Mouse (Mus musculus) ES-Bruce4 (cell line): ENCODE measurements around the gene Sv2c.

Source experiments
- CTCF ChIP-seq: IDR thresholded peaks from one replicate; pipeline ENCODE4 v1.8.1; 2011; ENCODE audit warnings: low read depth, low read length
- POLR2A ChIP-seq: IDR thresholded peaks from one replicate; pipeline ENCODE4 v1.8.1; 2011; ENCODE audit warnings: low read length; ENCODE audit not compliant: insufficient read depth

DNA sequence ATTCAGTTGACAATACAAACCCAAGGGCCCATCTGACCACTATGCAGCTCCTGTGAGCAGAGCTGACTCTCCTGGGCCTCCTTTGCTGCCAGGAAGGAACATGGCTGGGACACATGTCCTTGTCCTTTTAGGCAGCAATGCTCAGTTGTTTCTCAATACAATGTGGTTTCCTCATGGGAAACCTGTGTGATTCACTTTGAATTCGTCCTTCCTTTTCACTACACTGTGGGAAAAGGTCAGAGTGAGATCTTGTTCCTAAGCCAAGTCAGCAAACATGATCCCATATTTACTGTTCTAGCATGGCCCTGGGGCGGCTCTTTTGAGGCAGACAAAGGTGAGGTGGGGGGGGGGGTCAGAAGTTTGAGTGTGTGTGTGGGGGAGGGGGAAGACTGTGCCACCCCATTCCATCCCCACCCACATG lies 208.2 kb downstream of the Sv2c start:
- TF ChIP-seq CTCF (no peak), POLR2A (no peak)
